Mouse (Mus musculus) brain, embryonic 14.5 days (tissue): Measurements from ENCODE around the gene Tent5b.

ENCODE experiments used
- CTCF ChIP-seq: fragments of 200-500 bp; IDR thresholded peaks from 2 replicates; pipeline ENCODE4 v1.5.1; 2012; ENCODE audit warnings: inconsistent platforms, mild to moderate bottlenecking, moderate library complexity, borderline replicate concordance; ENCODE audit not compliant: insufficient read depth, insufficient read length; ENCODE audit errors: extremely low read depth
- POLR2A ChIP-seq: fragments of 200-500 bp; IDR thresholded peaks from 2 replicates; pipeline ENCODE4 v1.6.1; 2012; ENCODE audit warnings: mild to moderate bottlenecking, inconsistent platforms, borderline replicate concordance; ENCODE audit not compliant: poor library complexity, insufficient read depth, insufficient read length, severe bottlenecking; ENCODE audit errors: extremely low read depth

DNA sequence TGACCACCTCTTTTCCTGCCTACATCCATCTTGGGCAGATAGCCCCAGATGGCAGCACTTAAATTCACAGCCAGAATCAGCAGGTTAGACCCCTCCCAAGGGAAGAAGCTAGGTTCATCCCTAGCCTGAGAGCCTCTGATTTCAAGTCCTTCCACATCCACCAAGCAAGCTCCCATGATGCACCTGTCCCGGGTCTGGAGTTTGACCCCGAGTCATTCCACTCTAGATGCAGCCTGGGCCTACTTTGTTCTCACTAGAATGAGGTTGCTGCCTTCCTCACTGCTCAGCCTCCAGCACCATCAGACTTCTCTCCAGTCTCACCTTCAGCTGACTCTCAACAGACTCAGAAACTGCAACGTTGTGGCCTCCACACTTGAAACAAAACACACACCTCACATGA lies 56.1 kb downstream of the Tent5b start:
- TF ChIP-seq CTCF (no peak), POLR2A (no peak)
